Mouse (Mus musculus) liver, adult 2 months (tissue): Measurements from ENCODE around the gene F9. TPM values are rescaled to one million over a fixed set of nuclear protein-coding genes. Genes with fewer than 3 reads are reported as not detected.

Source experiments
- DNase-seq: peaks from one replicate; pipeline ENCODE4 v3.0.0-alpha.2; 2011; ENCODE audit warnings: low read depth, low spot score; ENCODE audit errors: extremely low read depth
- H3K27ac ChIP-seq: fragments of 200-500 bp; replicated peaks from 2 replicates; pipeline ENCODE4 v1.5.1; 2012; ENCODE audit warnings: low read depth, mild to moderate bottlenecking, control low read depth, inconsistent platforms, low read length; ENCODE audit not compliant: insufficient read depth
- H3K27me3 ChIP-seq: fragments of 200-500 bp; 2 replicates; pipeline ENCODE4 v1.6.1; 2012; ENCODE audit warnings: mild to moderate bottlenecking, moderate library complexity, low read length, inconsistent platforms; ENCODE audit not compliant: control insufficient read depth, insufficient read depth
- H3K36me3 ChIP-seq: fragments of 200-500 bp; 2 replicates; pipeline ENCODE4 v1.6.1; 2012; ENCODE audit warnings: low read length, inconsistent platforms; ENCODE audit not compliant: control insufficient read depth, insufficient read depth
- H3K4me1 ChIP-seq: fragments of 200-500 bp; 2 replicates; pipeline ENCODE4 v1.6.1; 2011; ENCODE audit warnings: low read length; ENCODE audit not compliant: control insufficient read depth, insufficient read depth
- H3K4me3 ChIP-seq: fragments of 200-500 bp; 2 replicates; pipeline ENCODE4 v1.5.1; 2011; ENCODE audit warnings: low read depth, mild to moderate bottlenecking, control low read depth, low read length, moderate library complexity; ENCODE audit not compliant: insufficient read depth
- H3K79me2 ChIP-seq: fragments of 200-500 bp; 2 replicates; pipeline ENCODE4 v1.6.1; 2012; ENCODE audit warnings: inconsistent platforms, mild to moderate bottlenecking, low read length, moderate library complexity; ENCODE audit not compliant: control insufficient read depth, insufficient read depth
- H3K9ac ChIP-seq: fragments of 200-500 bp; 2 replicates; pipeline ENCODE4 v1.6.1; 2012; ENCODE audit warnings: low read depth, mild to moderate bottlenecking, control low read depth, inconsistent platforms, low read length
- CTCF ChIP-seq: fragments of 200-500 bp; IDR thresholded peaks from 2 replicates; pipeline ENCODE4 v1.5.1; 2011; ENCODE audit warnings: low read depth, low read length, control low read depth
- POLR2A ChIP-seq: fragments of 200-500 bp; IDR thresholded peaks from 2 replicates; pipeline ENCODE4 v1.6.1; 2011; ENCODE audit warnings: low read length, control low read depth; ENCODE audit not compliant: insufficient read depth; ENCODE audit errors: extremely low read depth
- WGBS: fragments of 180-500 bp; shearing (Covaris S2); methylation state at CpG from one replicate; pipeline ENCODE4 v1.1.7; 2018; 5-methylcytosine and 5-hydroxymethylcytosine counted together
- polyA plus RNA-seq: library from polyadenylated mRNA; depleted of rRNA; stranded (reverse); fragments of >200 nt; gene quantifications from 2 replicates; pipeline ENCODE4 v1.2.3, GENCODE M21; 2012; rRNA removed
- total RNA-seq: library from RNA; depleted of rRNA; stranded (reverse); fragments of >200 nt; gene quantifications from 2 replicates; pipeline ENCODE4 v1.2.3, GENCODE M21; 2014; rRNA removed

F9 gene
- total and polyA plus RNA-seq, 2 experiments: 24.5 to 168 TPM

- 61% methylated on average over 1 of the region's 1 CpGs for WGBS
- H3K27ac ChIP-seq: no peak overlapping the region
- no peaks in the 10 kb centered on the region for H3K4me1 ChIP-seq
- TF ChIP-seq CTCF (no peak), POLR2A (no peak)
- H3K79me2 ChIP-seq: no peaks in the 10 kb centered on the region
- no peak overlapping the region for H3K9ac ChIP-seq
- no peak for DNase-seq
- no peak overlapping the region for H3K4me3 ChIP-seq
- H3K27me3 ChIP-seq: no peaks in the 10 kb centered on the region
- no peaks in the 10 kb centered on the region for H3K36me3 ChIP-seq
Observed at GRCm38 (mm10) chrX:60075359-60075758, 76.1 kb downstream of the F9 start.

Other genes with a start within 250 kb of the F9 start
- not detected in 2 replicates for gene Mcf2, start 179.6 kb downstream of the F9 start, total RNA-seq
- not detected in 2 replicates for gene Mcf2, start 179.6 kb downstream of the F9 start, polyA plus RNA-seq